Mouse (Mus musculus) MEL (cell line): ENCODE data around the gene Agr2. TPM values are rescaled to one million over a fixed set of nuclear protein-coding genes. Genes with fewer than 3 reads are reported as not detected.

ENCODE experiments used
- DNase-seq: peaks from one replicate; pipeline ENCODE4 v3.0.0; 2011; ENCODE audit warnings: low read depth, low spot score
- H3K27ac ChIP-seq: 2 replicates; pipeline ENCODE4 v1.5.1; 2012; ENCODE audit warnings: low read depth, mild to moderate bottlenecking, control low read depth, low read length, moderate library complexity; ENCODE audit not compliant: control insufficient read depth
- H3K27me3 ChIP-seq, 2 experiments: fragments of 150-350 bp in 1 of 2; sonication (generic) in 1 of 2; 2 replicates each; pipeline ENCODE4 v1.6.1; 2012; ENCODE audit warnings: low read length in 2 of 2, mild to moderate bottlenecking in 2 of 2, improper control_type of control experiment in 1 of 2, moderate library complexity in 1 of 2; ENCODE audit not compliant: insufficient read depth in 2 of 2, control insufficient read depth in 1 of 2
- H3K36me3 ChIP-seq, 2 experiments: 2 replicates each; pipeline ENCODE4 v1.6.1; 2012 to 2014; ENCODE audit warnings: low read length in 2 of 2, improper control_type of control experiment in 1 of 2, inconsistent platforms in 1 of 2, mild to moderate bottlenecking in 1 of 2; ENCODE audit not compliant: insufficient read depth in 2 of 2, control insufficient read depth in 1 of 2
- H3K4me1 ChIP-seq, 2 experiments: fragments of 150-350 bp in 1 of 2; sonication (generic) in 1 of 2; 2 replicates each; pipeline ENCODE4 v1.6.1; 2012; ENCODE audit warnings: low read length in 2 of 2, improper control_type of control experiment in 1 of 2, mild to moderate bottlenecking in 1 of 2; ENCODE audit not compliant: insufficient read depth in 2 of 2, control insufficient read depth in 1 of 2
- H3K4me3 ChIP-seq, 2 experiments: fragments of 150-350 bp in 1 of 2; sonication (generic) in 1 of 2; 2 replicates each; pipeline ENCODE4 v1.5.1; 2012; ENCODE audit warnings: low read depth in 2 of 2, low read length in 2 of 2, mild to moderate bottlenecking in 2 of 2, moderate library complexity in 2 of 2, control low read depth in 1 of 2, improper control_type of control experiment in 1 of 2; ENCODE audit not compliant: control insufficient read depth in 1 of 2, insufficient read depth in 1 of 2
- H3K79me2 ChIP-seq: 2 replicates; pipeline ENCODE4 v1.6.1; 2012; ENCODE audit warnings: mild to moderate bottlenecking, low read length, moderate library complexity; ENCODE audit not compliant: control insufficient read depth, poor library complexity, insufficient read depth
- H3K9ac ChIP-seq: 2 replicates; pipeline ENCODE4 v1.6.1; 2012; ENCODE audit warnings: low read depth, mild to moderate bottlenecking, control low read depth, low read length, moderate library complexity; ENCODE audit not compliant: control insufficient read depth, poor library complexity, severe bottlenecking
- H3K9me3 ChIP-seq: fragments of 150-350 bp; sonication (generic); replicated peaks from 2 replicates; pipeline ENCODE4 v1.6.1; 2012; ENCODE audit warnings: mild to moderate bottlenecking, low read length, improper control_type of control experiment, moderate library complexity; ENCODE audit not compliant: insufficient read depth
- BHLHE40 ChIP-seq: IDR thresholded peaks from 2 replicates; pipeline ENCODE4 v1.6.1; 2012; ENCODE audit warnings: low read depth, mild to moderate bottlenecking, inconsistent platforms, low read length, improper control_type of control experiment, borderline replicate concordance
- CHD1 ChIP-seq: IDR thresholded peaks from 2 replicates; pipeline ENCODE4 v1.6.1; 2012; ENCODE audit warnings: low read depth, mild to moderate bottlenecking, inconsistent platforms, low read length, improper control_type of control experiment
- CHD2 ChIP-seq: IDR thresholded peaks from 2 replicates; pipeline ENCODE4 v1.6.1; 2011; ENCODE audit warnings: low read length, improper control_type of control experiment
- CTCF ChIP-seq, 3 experiments: IDR thresholded peaks in 2 of 3; conservative IDR thresholded peaks in 1 of 3; 2 replicates each; pipeline ENCODE4 v1.5.1; 2011 to 2012; ENCODE audit warnings: low read length in 3 of 3, low read depth in 2 of 3, mild to moderate bottlenecking in 2 of 3, improper control_type of control experiment in 1 of 3, inconsistent platforms in 1 of 3, mixed read lengths in 1 of 3, moderate library complexity in 1 of 3; ENCODE audit not compliant: control insufficient read depth in 1 of 3, insufficient read depth in 1 of 3, poor library complexity in 1 of 3, severe bottlenecking in 1 of 3
- E2F4 ChIP-seq: IDR thresholded peaks from 2 replicates; pipeline ENCODE4 v1.6.1; 2011; ENCODE audit warnings: low read depth, low read length, improper control_type of control experiment, borderline replicate concordance
- ELF1 ChIP-seq: IDR thresholded peaks from 2 replicates; pipeline ENCODE4 v1.6.1; 2014; ENCODE audit warnings: low read depth, mild to moderate bottlenecking, inconsistent platforms, low read length, improper control_type of control experiment, moderate library complexity
- EP300 ChIP-seq, 2 experiments: IDR thresholded peaks; 2 replicates each; pipeline ENCODE4 v1.6.1; 2011; ENCODE audit warnings: improper control_type of control experiment in 2 of 2, low read length in 2 of 2, low read depth in 1 of 2, mild to moderate bottlenecking in 1 of 2
- ETS1 ChIP-seq: IDR thresholded peaks from 2 replicates; pipeline ENCODE4 v1.6.1; 2012; ENCODE audit warnings: low read depth, mild to moderate bottlenecking, inconsistent platforms, low read length, improper control_type of control experiment, moderate library complexity
- GABPA ChIP-seq: IDR thresholded peaks from 2 replicates; pipeline ENCODE4 v1.6.1; 2012; ENCODE audit warnings: low read depth, mild to moderate bottlenecking, inconsistent platforms, low read length, improper control_type of control experiment, moderate library complexity
- GATA1 ChIP-seq: IDR thresholded peaks from 2 replicates; pipeline ENCODE4 v1.6.1; 2011; ENCODE audit warnings: low read depth, low read length, improper control_type of control experiment
- HCFC1 ChIP-seq: IDR thresholded peaks from 2 replicates; pipeline ENCODE4 v1.6.1; 2012; ENCODE audit warnings: low read depth, mild to moderate bottlenecking, inconsistent platforms, low read length, improper control_type of control experiment, moderate library complexity
- JUND ChIP-seq: IDR thresholded peaks from 2 replicates; pipeline ENCODE4 v1.6.1; 2011; ENCODE audit warnings: low read depth, mild to moderate bottlenecking, improper control_type of control experiment, low read length
- MAFK ChIP-seq: IDR thresholded peaks from 2 replicates; pipeline ENCODE4 v1.6.1; 2011; ENCODE audit warnings: low read depth, mild to moderate bottlenecking, low read length, improper control_type of control experiment, borderline replicate concordance
- MAX ChIP-seq: IDR thresholded peaks from 2 replicates; pipeline ENCODE4 v1.6.1; 2011; ENCODE audit warnings: low read length, improper control_type of control experiment
- MAZ ChIP-seq: IDR thresholded peaks from 2 replicates; pipeline ENCODE4 v1.6.1; 2012; ENCODE audit warnings: low read depth, mild to moderate bottlenecking, inconsistent platforms, low read length, improper control_type of control experiment
- MEF2A ChIP-seq: IDR thresholded peaks from 2 replicates; pipeline ENCODE4 v1.6.1; 2014; ENCODE audit warnings: low read depth, mild to moderate bottlenecking, inconsistent platforms, low read length, improper control_type of control experiment; ENCODE audit not compliant: poor library complexity, insufficient replicate concordance, severe bottlenecking; ENCODE audit errors: extremely low read depth
- MXI1 ChIP-seq: IDR thresholded peaks from 2 replicates; pipeline ENCODE4 v1.6.1; 2011; ENCODE audit warnings: mild to moderate bottlenecking, low read depth, low read length, improper control_type of control experiment
- MYB ChIP-seq: IDR thresholded peaks from 2 replicates; pipeline ENCODE4 v1.6.1; 2011; ENCODE audit warnings: mild to moderate bottlenecking, low read depth, low read length, improper control_type of control experiment
- MYC ChIP-seq: IDR thresholded peaks from 2 replicates; pipeline ENCODE4 v1.6.1; 2011; ENCODE audit warnings: low read depth, mild to moderate bottlenecking, low read length, improper control_type of control experiment, moderate library complexity
- NELFE ChIP-seq: IDR thresholded peaks from 2 replicates; pipeline ENCODE4 v1.6.1; 2011; ENCODE audit warnings: low read depth, low read length, improper control_type of control experiment
- NRF1 ChIP-seq: IDR thresholded peaks from 2 replicates; pipeline ENCODE4 v1.6.1; 2014; ENCODE audit warnings: low read depth, mild to moderate bottlenecking, inconsistent platforms, low read length, improper control_type of control experiment, moderate library complexity; ENCODE audit not compliant: poor library complexity, insufficient read depth, severe bottlenecking
- POLR2A ChIP-seq, 2 experiments: IDR thresholded peaks; 2 replicates each; pipeline ENCODE4 v1.6.1; 2011 to 2012; ENCODE audit warnings: low read length in 2 of 2, mild to moderate bottlenecking in 2 of 2, control low read depth in 1 of 2, improper control_type of control experiment in 1 of 2, low read depth in 1 of 2, moderate library complexity in 1 of 2; ENCODE audit not compliant: control insufficient read depth in 1 of 2, insufficient read depth in 1 of 2, poor library complexity in 1 of 2
- POLR2AphosphoS2 ChIP-seq: IDR thresholded peaks from 2 replicates; pipeline ENCODE4 v1.6.1; 2011; ENCODE audit warnings: low read length, improper control_type of control experiment
- POLR2AphosphoS5 ChIP-seq: IDR thresholded peaks from 2 replicates; pipeline ENCODE4 v1.6.1; 2012; ENCODE audit warnings: low read depth, borderline replicate concordance, mild to moderate bottlenecking, inconsistent platforms, low read length, moderate library complexity, mixed read lengths
- RAD21 ChIP-seq: IDR thresholded peaks from 2 replicates; pipeline ENCODE4 v1.6.1; 2011; ENCODE audit warnings: mild to moderate bottlenecking, low read depth, low read length, improper control_type of control experiment
- RCOR1 ChIP-seq: IDR thresholded peaks from 2 replicates; pipeline ENCODE4 v1.6.1; 2012; ENCODE audit warnings: low read depth, mild to moderate bottlenecking, inconsistent platforms, low read length, improper control_type of control experiment
- SIN3A ChIP-seq: IDR thresholded peaks from 2 replicates; pipeline ENCODE4 v1.6.1; 2012; ENCODE audit warnings: low read length, improper control_type of control experiment, inconsistent platforms
- SMC3 ChIP-seq: IDR thresholded peaks from 2 replicates; pipeline ENCODE4 v1.6.1; 2011; ENCODE audit warnings: low read depth, low read length, improper control_type of control experiment
- TAL1 ChIP-seq: IDR thresholded peaks from 2 replicates; pipeline ENCODE4 v1.6.1; 2012; ENCODE audit warnings: mild to moderate bottlenecking, inconsistent platforms, low read length, moderate library complexity, mixed read lengths
- TBP ChIP-seq: IDR thresholded peaks from 2 replicates; pipeline ENCODE4 v1.8.0; 2011; ENCODE audit warnings: low read depth, low read length, improper control_type of control experiment
- TCF12 ChIP-seq: IDR thresholded peaks from 2 replicates; pipeline ENCODE4 v1.6.1; 2014; ENCODE audit warnings: low read depth, mild to moderate bottlenecking, inconsistent platforms, low read length, improper control_type of control experiment, moderate library complexity
- UBTF ChIP-seq: IDR thresholded peaks from 2 replicates; pipeline ENCODE4 v1.6.1; 2012; ENCODE audit warnings: low read depth, mild to moderate bottlenecking, inconsistent platforms, low read length, improper control_type of control experiment, moderate library complexity, borderline replicate concordance; ENCODE audit not compliant: insufficient read depth
- USF2 ChIP-seq, 2 experiments: IDR thresholded peaks; 2 replicates each; pipeline ENCODE4 v1.6.1; 2011 to 2012; ENCODE audit warnings: improper control_type of control experiment in 2 of 2, low read length in 2 of 2, borderline replicate concordance in 1 of 2, inconsistent platforms in 1 of 2, low read depth in 1 of 2, mild to moderate bottlenecking in 1 of 2; ENCODE audit not compliant: insufficient read depth in 1 of 2
- ZC3H11A ChIP-seq: IDR thresholded peaks from 2 replicates; pipeline ENCODE4 v1.6.1; 2012; ENCODE audit warnings: low read depth, mild to moderate bottlenecking, inconsistent platforms, low read length, improper control_type of control experiment
- ZKSCAN1 ChIP-seq: IDR thresholded peaks from 2 replicates; pipeline ENCODE4 v1.6.1; 2012; ENCODE audit warnings: low read depth, mild to moderate bottlenecking, inconsistent platforms, low read length, improper control_type of control experiment, moderate library complexity
- ZMIZ1 ChIP-seq: IDR thresholded peaks from 2 replicates; pipeline ENCODE4 v1.6.1; 2012; ENCODE audit warnings: low read depth, mild to moderate bottlenecking, inconsistent platforms, low read length, improper control_type of control experiment, moderate library complexity
- ZNF384 ChIP-seq: IDR thresholded peaks from 2 replicates; pipeline ENCODE4 v1.6.1; 2012; ENCODE audit warnings: low read depth, mild to moderate bottlenecking, inconsistent platforms, low read length, improper control_type of control experiment
- polyA plus RNA-seq, 2 experiments: library from polyadenylated mRNA; stranded (reverse) in 1 of 2; unstranded in 1 of 2; fragments of >175 nt in 1 of 2; fragments of >200 nt in 1 of 2; gene quantifications; 2 replicates each; pipeline versions ENCODE4 v1.2.1 to v1.2.4; 2012; ENCODE audit warnings: low replicate concordance in 2 of 2, low read depth in 1 of 2; ENCODE audit not compliant: insufficient read length in 2 of 2, insufficient read depth in 1 of 2, missing spikeins in 1 of 2
- total RNA-seq: library from RNA; depleted of rRNA; stranded (reverse); fragments of 300-350 nt; gene quantifications from 2 replicates; pipeline ENCODE4 v1.2.3, GENCODE M21; 2012

Agr2 gene
- total and polyA plus RNA-seq, 3 experiments, result not detected

DNA sequence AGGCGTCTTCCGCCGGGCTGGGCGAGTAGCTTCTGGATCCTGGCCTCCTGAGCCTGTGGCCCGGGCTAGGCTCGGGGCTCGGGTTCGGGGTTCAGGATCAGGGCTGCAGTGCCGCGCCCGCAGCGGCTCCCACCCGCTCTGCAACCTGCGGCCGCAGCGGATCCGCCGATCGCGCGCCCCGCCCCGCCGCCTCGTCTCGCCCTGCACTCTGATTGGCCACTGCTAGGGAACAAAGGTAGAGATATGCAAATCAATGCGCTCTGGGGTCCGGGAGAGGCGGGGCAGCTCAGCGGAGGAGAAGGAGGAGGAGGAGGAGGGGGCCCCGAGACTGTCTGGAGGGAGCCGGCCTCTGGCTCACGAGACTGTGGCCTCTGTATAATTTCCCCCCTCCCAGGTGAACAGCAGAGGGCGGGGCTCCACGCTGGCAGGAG, 49.7 kb downstream of the Agr2 start, which contains the start of gene Tspan13:
Tspan13 (minus strand) TSS at position 153 of the 431 bp plus-strand sequence.
- peak within 1 kb of the TSS; percentile 6; the same call in 1 of the 2 replicates for H3K27ac ChIP-seq
- no peaks in the 10 kb centered on the region for H3K27me3 ChIP-seq
- DNase-seq, result peak; percentile 95
- peaks cover 8 to 13% of the 10 kb centered on the region in 2 experiments for H3K4me1 ChIP-seq
- H3K4me3 ChIP-seq, result peak within 1 kb of the TSS; percentile 91 to 100
- H3K9ac ChIP-seq, result peak within 1 kb of the TSS; percentile 80
- H3K79me2 ChIP-seq, result peaks cover 1% of the 10 kb centered on the region; the same call in 1 of the 2 replicates
- H3K9me3 ChIP-seq, result no peaks in the 10 kb centered on the region
- H3K36me3 ChIP-seq, result peaks cover 0 to 11% of the 10 kb centered on the region in 2 experiments; a peak in 2 of 4 replicates
- TF ChIP-seq CHD2 (no peak), GABPA (no peak), CHD1 (no peak), NELFE (peak; percentile 76), MYC (no peak), USF2 (IDR thresholded peaks at IDR 0.05; ENCODE audit: borderline replicate concordance in 1 of 2, insufficient read depth in 1 of 2, low read depth in 1 of 2, low read length in 2 of 2) (no peak), MEF2A (no peak), POLR2A (IDR thresholded peaks at IDR 0.05; ENCODE audit: control insufficient read depth in 1 of 2, insufficient read depth in 1 of 2, low read depth in 1 of 2, low read length in 2 of 2, poor library complexity in 1 of 2) (peak; percentile 76 to 81), MAFK (no peak), SIN3A (peak; percentile 38; the same call in 1 of the 2 replicates), ZKSCAN1 (no peak), RAD21 (no peak), JUND (no peak), MAX (no peak; the same call in 1 of the 2 replicates), POLR2AphosphoS2 (peak; percentile 52; the same call in 1 of the 2 replicates), HCFC1 (0 out of 2 replicates have a peak, but pooled peaks have one; percentile 15), ZNF384 (no peak), E2F4 (no peak), RCOR1 (no peak), ETS1 (peak; percentile 31; the same call in 1 of the 2 replicates), ZC3H11A (no peak), POLR2AphosphoS5 (no peak), TAL1 (no peak), ZMIZ1 (peak; percentile 79), GATA1 (peak; percentile 68; the same call in 1 of the 2 replicates), TCF12 (peak; percentile 65), CTCF (IDR thresholded peaks at IDR 0.05 in 2 of 3, conservative IDR thresholded peaks at IDR 0.05 in 1 of 3; ENCODE audit: control insufficient read depth in 1 of 3, insufficient read depth in 1 of 3, low read depth in 2 of 3, low read length in 3 of 3, poor library complexity in 1 of 3, severe bottlenecking in 1 of 3) (no peak), EP300 (IDR thresholded peaks at IDR 0.05; ENCODE audit: low read depth in 1 of 2, low read length in 2 of 2) (no peak), BHLHE40 (peak; percentile 85), NRF1 (no peak), TBP (0 out of 2 replicates have a peak, but pooled peaks have one; percentile 36), ELF1 (peak; percentile 27; the same call in 1 of the 2 replicates), MXI1 (peak; percentile 29), MAZ (peak; percentile 83), MYB (no peak), UBTF (no peak), SMC3 (no peak)
